8 mouse cellular contexts compared by ENCODE assay signal in genomic region chr19:5601752-5602541, GRCm38 (mm10). TPM values are rescaled to one million over a fixed set of nuclear protein-coding genes. Genes with fewer than 3 reads are reported as not detected.
DNase-seq lines count a peak whose midpoint lies in the region; ATAC-seq lines count a peak whose summit lies in the region.

Rnaseh2c (plus strand) TSS chr19:5601873.

- peak within 1 kb of the TSS; percentile 75 for H3K27ac ChIP-seq in hindbrain, embryonic 14.5 days

- WGBS in hindbrain, embryonic 14.5 days = under 1% methylated on average over 64 of the region's 64 CpGs

- H3K9me3 ChIP-seq in hindbrain, embryonic 14.5 days (ENCODE audit: control insufficient read depth, low read length) = no peaks in the 10 kb centered on the region

- H3K4me1 ChIP-seq in hindbrain, embryonic 14.5 days (replicated peaks; ENCODE audit: control insufficient read depth, insufficient read depth, low read length) = peaks cover 14% of the 10 kb centered on the region

- peak; percentile 94 for DNase-seq in R1 (ENCODE audit: low read depth, low spot score)
- DNase-seq in cerebellum, postnatal 14 days = peak; percentile 82 to 83
- DNase-seq in frontal cortex, postnatal 25 days (ENCODE audit: low spot score in 2 of 2) = peak; percentile 47 to 74
- DNase-seq in hindbrain, embryonic 14.5 days (ENCODE audit: low spot score) = peak; percentile 87
- peak; percentile 74 to 75 for DNase-seq in layer of hippocampus, postnatal 36 days
- DNase-seq in lung, postnatal 36 days = peak; percentile 90
- DNase-seq in retina, postnatal 7 days (ENCODE audit: low read depth, low spot score) = peak; percentile 67
- peak; percentile 77 for DNase-seq in urinary bladder, postnatal 14 days (ENCODE audit: low spot score)

- ATAC-seq in hindbrain, embryonic 14.5 days (ENCODE audit: low FRiP score) = peak; percentile 90

- peak within 1 kb of the TSS; percentile 72 for H3K4me3 ChIP-seq in hindbrain, embryonic 14.5 days (replicated peaks; ENCODE audit: low read length)

- H3K4me2 ChIP-seq in hindbrain, embryonic 14.5 days (replicated peaks) = peak within 1 kb of the TSS; percentile 94

- H3K27me3 ChIP-seq in hindbrain, embryonic 14.5 days (ENCODE audit: control insufficient read depth, insufficient read depth, low read length) = no peaks in the 10 kb centered on the region

- H3K36me3 ChIP-seq in hindbrain, embryonic 14.5 days (replicated peaks; ENCODE audit: control insufficient read depth, insufficient read depth) = peaks cover 45% of the 10 kb centered on the region

- peak within 1 kb of the TSS; percentile 84 for H3K9ac ChIP-seq in hindbrain, embryonic 14.5 days

RNA-seq across cellular contexts. Expression of gene Rnaseh2c, which starts in this region (rescaled TPM):
- 55.1 and 55.3 TPM in 2 replicates for polyA plus RNA-seq in hindbrain, embryonic 14.5 days (2014; fragmentation: Nextera tagmentation; extraction: Ambion mirVana)
- 10 to 100 TPM; 80.2 to 88.0 TPM for total RNA-seq in layer of hippocampus, postnatal 36 days (2021)

Comparison
In these comparisons a context has a peak if more than half of its experiments do, and no peak if none do; other contexts are left out.
1. Peak in every context shown above with its lines: DNase-seq, ATAC-seq, H3K4me3 ChIP-seq and H3K27ac ChIP-seq.